Mouse (Mus musculus) stomach, embryonic 14.5 days (tissue): ENCODE data around the gene 1700125H20Rik. TPM values are rescaled to one million over a fixed set of nuclear protein-coding genes. Genes with fewer than 3 reads are reported as not detected.

Experiments
- ATAC-seq: fragments of 200-750 bp; cut with Nextera tagmentation; 2 replicates; pipeline ENCODE4 v1.8.0; 2017; ENCODE audit warnings: low read depth, moderate TSS enrichment; ENCODE audit not compliant: insufficient number of reproducible peaks, insufficient read depth, low FRiP score
- H3K27ac ChIP-seq: fragments of 300-500 bp; sonication (generic); 2 replicates; pipeline ENCODE4 v1.5.1; 2014; ENCODE audit warnings: mild to moderate bottlenecking, low read length, moderate library complexity, mixed read lengths
- H3K27me3 ChIP-seq: fragments of 300-500 bp; sonication (generic); 2 replicates; pipeline ENCODE4 v1.6.1; 2014; ENCODE audit warnings: low read length, control low read depth, mixed read lengths; ENCODE audit not compliant: control insufficient read depth, insufficient read depth
- H3K36me3 ChIP-seq: fragments of 300-500 bp; sonication (generic); 2 replicates; pipeline ENCODE4 v1.6.1; 2014; ENCODE audit warnings: mild to moderate bottlenecking, control low read depth, low read length, moderate library complexity, mixed read lengths; ENCODE audit not compliant: control insufficient read depth, insufficient read depth
- H3K4me1 ChIP-seq: fragments of 300-500 bp; sonication (generic); 2 replicates; pipeline ENCODE4 v1.6.1; 2014; ENCODE audit warnings: low read length, control low read depth, mixed read lengths; ENCODE audit not compliant: control insufficient read depth, insufficient read depth
- H3K4me2 ChIP-seq: fragments of 300-500 bp; sonication (generic); replicated peaks from 2 replicates; pipeline ENCODE4 v1.6.1; 2014; ENCODE audit warnings: low read depth, low read length, control low read depth
- H3K4me3 ChIP-seq: fragments of 300-500 bp; sonication (generic); 2 replicates; pipeline ENCODE4 v1.5.1; 2014; ENCODE audit warnings: low read depth, low read length, control low read depth
- H3K9ac ChIP-seq: fragments of 300-500 bp; sonication (generic); replicated peaks from 2 replicates; pipeline ENCODE4 v1.6.1; 2014; ENCODE audit warnings: low read depth, mild to moderate bottlenecking, control low read depth, low read length, moderate library complexity, mixed read lengths
- H3K9me3 ChIP-seq: fragments of 300-500 bp; sonication (generic); 2 replicates; pipeline ENCODE4 v1.6.1; 2016; ENCODE audit warnings: low read depth, low read length, control low read depth; ENCODE audit not compliant: control insufficient read depth
- WGBS: fragments of 180-500 bp; shearing (Covaris S2); extraction: QIAGEN DNeasy Blood & Tissue Kit; methylation state at CpG from one replicate; pipeline ENCODE4 v1.1.7; 2014; 5-methylcytosine and 5-hydroxymethylcytosine counted together
- polyA plus RNA-seq: library from polyadenylated mRNA; unstranded; fragments of >200 nt; fragmentation: Nextera tagmentation; extraction: Ambion mirVana; gene quantifications from 2 replicates; pipeline ENCODE4 v1.2.1, GENCODE M21; 2014

1700125H20Rik gene
- polyA plus RNA-seq, 1 experiment from 2014 or later, result not detected

- no peak for ATAC-seq
- H3K4me3 ChIP-seq, result no peak overlapping the region
- H3K27ac ChIP-seq, result no peak overlapping the region
- no peaks in the 10 kb centered on the region for H3K27me3 ChIP-seq
- H3K36me3 ChIP-seq, result peaks cover 78% of the 10 kb centered on the region
- H3K9me3 ChIP-seq, result no peaks in the 10 kb centered on the region
- WGBS, result 93% methylated on average over 11 of the region's 11 CpGs
- no peak overlapping the region for H3K4me2 ChIP-seq
- H3K4me1 ChIP-seq, result no peaks in the 10 kb centered on the region
- H3K9ac ChIP-seq, result no peak overlapping the region
Measured at GRCm38 (mm10) chr11:85194206-85194605, 24.0 kb downstream of the 1700125H20Rik start.

- Histone ChIP-seq H3K36me3 (peaks cover 82% of the 10 kb centered on the region), H3K4me3 (no peak overlapping the region), H3K9me3 (no peaks in the 10 kb centered on the region), H3K4me1 (no peaks in the 10 kb centered on the region), H3K27ac (no peak overlapping the region), H3K27me3 (no peaks in the 10 kb centered on the region), H3K9ac (no peak overlapping the region), H3K4me2 (no peak overlapping the region)
- no peak for ATAC-seq
- 81% methylated on average over 9 of the region's 9 CpGs for WGBS
Measured at GRCm38 (mm10) chr11:85196046-85196445, 25.8 kb downstream of the 1700125H20Rik start.

DNA sequence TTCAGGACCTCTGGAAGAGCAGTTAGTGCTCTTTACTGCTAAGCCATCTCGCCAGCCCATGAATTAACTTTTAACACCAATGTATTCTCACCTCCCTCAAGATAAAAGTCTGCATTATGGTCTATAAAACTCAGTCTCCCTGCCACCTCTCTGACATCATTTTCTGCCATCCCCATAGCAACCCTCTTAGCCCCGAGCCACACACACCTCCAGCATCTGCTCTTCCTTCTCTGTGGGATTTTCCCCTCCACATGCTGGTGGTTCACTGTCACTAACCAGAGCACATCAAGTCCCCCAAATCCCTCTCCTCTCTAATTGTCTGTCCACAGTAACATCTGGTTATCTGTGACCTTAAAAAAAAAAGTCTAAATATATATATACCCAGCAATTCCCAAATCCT, 28.7 kb downstream of the 1700125H20Rik start:
- H3K4me3 ChIP-seq, result no peak overlapping the region
- no peak for ATAC-seq
- no peak overlapping the region for H3K27ac ChIP-seq
- no peak overlapping the region for H3K4me2 ChIP-seq
- H3K4me1 ChIP-seq, result no peaks in the 10 kb centered on the region
- WGBS, result 75% methylated on average over 2 of the region's 2 CpGs
- H3K9me3 ChIP-seq, result no peaks in the 10 kb centered on the region
- H3K27me3 ChIP-seq, result no peaks in the 10 kb centered on the region
- H3K9ac ChIP-seq, result no peak overlapping the region
- H3K36me3 ChIP-seq, result peaks cover 76% of the 10 kb centered on the region

DNA sequence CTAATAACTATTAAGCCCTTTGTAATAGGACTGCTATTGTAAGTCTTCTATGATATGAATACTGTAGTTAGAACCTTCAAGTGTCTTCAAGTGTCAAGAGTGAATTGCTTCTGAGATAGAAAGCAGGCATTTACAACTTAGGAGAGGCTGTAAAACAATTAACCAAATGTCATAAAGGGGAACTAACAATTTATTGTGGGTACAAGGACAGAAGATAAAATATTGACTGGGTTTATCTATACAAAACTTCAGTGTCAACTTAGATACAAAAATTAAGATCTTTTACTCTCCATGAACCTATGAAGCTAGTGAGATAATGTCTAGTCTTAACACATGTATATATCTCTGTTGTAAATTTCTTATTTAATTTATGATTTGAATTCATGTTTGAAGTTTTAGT, 36.0 kb downstream of the 1700125H20Rik start:
- H3K4me2 ChIP-seq, result no peak overlapping the region
- no peak for ATAC-seq
- peaks cover 55% of the 10 kb centered on the region for H3K36me3 ChIP-seq
- H3K4me1 ChIP-seq, result no peaks in the 10 kb centered on the region
- H3K9ac ChIP-seq, result no peak overlapping the region
- no peak overlapping the region for H3K4me3 ChIP-seq
- no peaks in the 10 kb centered on the region for H3K9me3 ChIP-seq
- H3K27ac ChIP-seq, result no peak overlapping the region
- no peaks in the 10 kb centered on the region for H3K27me3 ChIP-seq

DNA sequence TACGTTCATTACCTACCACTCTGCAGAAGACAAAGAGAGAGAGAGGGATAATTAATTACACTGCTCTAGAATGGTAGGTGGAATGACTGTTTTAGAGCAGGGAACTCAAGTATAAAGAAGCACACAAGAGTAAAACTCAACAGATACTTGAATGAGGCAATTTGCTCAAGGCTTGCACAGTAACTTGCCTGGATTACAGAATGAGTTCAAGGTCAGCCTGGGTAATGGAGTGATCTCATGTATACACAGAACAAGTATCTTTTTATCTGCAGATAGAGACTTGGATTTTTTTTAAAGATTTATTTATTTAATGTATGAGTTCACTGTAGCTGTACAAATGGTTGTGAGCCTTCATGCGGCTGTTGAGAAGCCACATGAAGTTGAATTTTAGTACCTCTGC, 40.9 kb downstream of the 1700125H20Rik start:
- H3K4me2 ChIP-seq, result no peak overlapping the region

DNA sequence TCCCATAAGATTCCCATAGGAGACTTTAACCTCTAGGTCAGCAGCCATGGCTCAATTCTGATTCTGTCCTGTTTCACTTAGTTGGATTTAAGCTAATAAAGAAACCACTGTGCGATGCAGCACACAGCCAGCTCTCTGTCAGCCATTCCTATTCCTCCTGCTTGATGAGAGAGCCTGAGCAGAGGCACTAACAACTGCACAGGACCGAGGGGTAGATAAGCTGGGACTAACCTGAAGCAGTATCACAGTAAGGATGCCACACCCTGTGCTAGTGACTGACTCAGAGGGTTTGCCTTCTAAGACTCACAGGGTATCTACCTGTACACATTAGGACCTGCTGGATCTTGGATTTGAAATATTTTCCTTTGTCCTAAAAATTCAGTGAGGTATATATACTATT, 43.0 kb downstream of the 1700125H20Rik start:
- Histone ChIP-seq H3K4me2 (no peak overlapping the region), H3K27me3 (no peaks in the 10 kb centered on the region), H3K4me1 (no peaks in the 10 kb centered on the region), H3K4me3 (no peak overlapping the region), H3K9ac (no peak overlapping the region), H3K27ac (no peak overlapping the region), H3K9me3 (no peaks in the 10 kb centered on the region), H3K36me3 (peaks cover 59% of the 10 kb centered on the region)
- ATAC-seq, result no peak
- 96% methylated on average over 2 of the region's 2 CpGs for WGBS

More for the DNA sequence above, 40.9 kb downstream of the 1700125H20Rik start:
- no peak for ATAC-seq
- Histone ChIP-seq H3K27ac (no peak overlapping the region), H3K9ac (no peak overlapping the region), H3K4me1 (no peaks in the 10 kb centered on the region), H3K36me3 (peaks cover 66% of the 10 kb centered on the region), H3K9me3 (no peaks in the 10 kb centered on the region), H3K27me3 (no peaks in the 10 kb centered on the region), H3K4me3 (no peak overlapping the region)
- 83% methylated on average over 2 of the region's 2 CpGs for WGBS

GRCm38 (mm10) chr11:85214679-85215078, 44.5 kb downstream of the 1700125H20Rik start:
- Histone ChIP-seq H3K4me3 (no peak overlapping the region), H3K4me2 (no peak overlapping the region), H3K27ac (no peak overlapping the region), H3K27me3 (no peaks in the 10 kb centered on the region), H3K36me3 (peaks cover 47% of the 10 kb centered on the region), H3K9ac (no peak overlapping the region), H3K9me3 (no peaks in the 10 kb centered on the region), H3K4me1 (no peaks in the 10 kb centered on the region)
- no peak for ATAC-seq
- WGBS, result 93% methylated on average over 3 of the region's 3 CpGs

GRCm38 (mm10) chr11:85219014-85219413, 48.8 kb downstream of the 1700125H20Rik start:
- 88% methylated on average over 3 of the region's 3 CpGs for WGBS
- H3K4me1 ChIP-seq, result no peaks in the 10 kb centered on the region
- no peak for ATAC-seq
- H3K4me3 ChIP-seq, result no peak overlapping the region
- H3K4me2 ChIP-seq, result no peak overlapping the region
- H3K9ac ChIP-seq, result no peak overlapping the region
- peaks cover 13% of the 10 kb centered on the region for H3K36me3 ChIP-seq
- H3K9me3 ChIP-seq, result no peaks in the 10 kb centered on the region
- no peak overlapping the region for H3K27ac ChIP-seq
- no peaks in the 10 kb centered on the region for H3K27me3 ChIP-seq

DNA sequence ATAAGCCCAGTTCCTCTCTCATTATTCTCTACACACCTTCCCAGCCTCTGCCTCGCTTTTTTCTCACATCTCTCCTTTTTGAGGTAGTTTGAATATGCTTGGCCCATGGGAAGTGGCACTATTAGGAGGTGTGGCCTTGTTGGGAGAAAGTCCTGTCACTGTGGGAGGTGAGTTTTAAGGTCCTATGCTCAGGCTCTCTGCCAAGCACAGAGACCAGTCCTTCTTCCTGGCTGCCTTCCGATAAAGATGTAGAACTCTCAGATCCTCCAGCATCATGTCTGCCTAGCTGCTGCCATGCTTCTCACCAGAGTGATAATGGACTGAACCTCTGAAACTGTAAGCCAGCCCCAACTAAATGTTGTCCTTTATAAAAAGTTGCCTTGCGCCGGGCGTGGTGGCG, 52.4 kb downstream of the 1700125H20Rik start:
- no peaks in the 10 kb centered on the region for H3K36me3 ChIP-seq
- no peaks in the 10 kb centered on the region for H3K27me3 ChIP-seq
- no peak overlapping the region for H3K4me2 ChIP-seq
- H3K9ac ChIP-seq, result no peak overlapping the region
- no peaks in the 10 kb centered on the region for H3K9me3 ChIP-seq
- ATAC-seq, result no peak
- no peaks in the 10 kb centered on the region for H3K4me1 ChIP-seq
- 96% methylated on average over 6 of the region's 6 CpGs for WGBS
- no peak overlapping the region for H3K4me3 ChIP-seq
- H3K27ac ChIP-seq, result no peak overlapping the region
